Mouse (Mus musculus): ENCODE measurements around the gene Stpg3.

Gene Stpg3

DNA sequence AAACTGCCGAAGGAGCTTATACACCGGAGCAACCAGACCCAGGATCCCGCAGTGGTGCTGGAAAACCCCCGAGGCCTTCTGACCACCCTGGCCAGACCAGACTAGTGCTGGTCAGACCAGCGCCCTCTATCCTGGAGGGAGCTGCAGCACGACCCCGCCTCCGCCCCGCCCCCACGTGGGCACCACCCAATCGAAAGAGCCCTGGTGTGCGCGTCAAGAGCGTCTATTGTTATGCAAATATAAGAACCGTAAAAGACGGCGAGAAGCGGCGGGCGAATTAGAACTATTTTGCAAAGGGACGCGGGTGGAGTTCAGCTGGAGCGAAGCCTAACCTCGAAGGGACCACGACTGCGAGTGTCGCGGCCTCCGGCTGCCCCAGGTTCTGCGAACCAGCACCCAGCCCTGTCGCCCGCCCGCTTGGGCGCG, 33.9 kb downstream of the Stpg3 start, which contains the start of gene Nrarp:
Nrarp (plus strand) TSS at position 281 of the 426 bp plus-strand sequence.
- peak; percentile 65 to 79 for DNase-seq (ENCODE audit: low read depth in 1 of 2, low spot score in 2 of 2)

DNA sequence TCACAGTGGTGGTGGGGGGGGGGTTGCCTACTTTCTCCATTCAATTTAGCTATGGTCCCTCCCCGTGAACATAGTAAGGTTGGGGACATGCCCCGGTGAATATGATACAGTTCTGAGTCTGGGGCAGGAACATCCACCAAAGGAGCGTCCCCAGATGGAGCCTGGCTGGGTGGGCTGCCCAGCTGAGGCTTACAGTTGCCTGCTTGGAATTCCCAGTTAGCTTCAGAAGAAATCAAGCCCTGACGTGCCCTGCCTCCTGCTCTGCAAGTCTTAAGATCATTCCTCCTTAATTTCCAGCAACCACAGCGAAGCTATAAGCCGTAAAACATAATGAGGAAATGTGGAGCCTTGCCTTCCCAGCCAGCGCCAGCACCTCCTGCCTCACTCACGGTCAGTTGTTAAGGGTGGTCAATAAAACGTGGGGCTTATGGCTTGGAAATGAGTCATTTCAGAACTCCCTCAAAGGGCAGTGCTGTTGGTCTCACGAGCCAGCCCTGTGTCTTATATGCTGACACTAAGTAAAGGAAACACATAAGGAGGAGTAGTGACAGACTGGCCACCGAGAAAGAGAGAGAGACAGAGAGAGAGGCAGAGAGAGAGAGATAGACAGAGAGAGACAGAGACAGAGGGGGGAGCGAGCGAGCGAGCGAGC, 34.7 kb downstream of the Stpg3 start:
- no peak for DNase-seq (ENCODE audit: low read depth in 1 of 2, low spot score in 2 of 2)

DNA sequence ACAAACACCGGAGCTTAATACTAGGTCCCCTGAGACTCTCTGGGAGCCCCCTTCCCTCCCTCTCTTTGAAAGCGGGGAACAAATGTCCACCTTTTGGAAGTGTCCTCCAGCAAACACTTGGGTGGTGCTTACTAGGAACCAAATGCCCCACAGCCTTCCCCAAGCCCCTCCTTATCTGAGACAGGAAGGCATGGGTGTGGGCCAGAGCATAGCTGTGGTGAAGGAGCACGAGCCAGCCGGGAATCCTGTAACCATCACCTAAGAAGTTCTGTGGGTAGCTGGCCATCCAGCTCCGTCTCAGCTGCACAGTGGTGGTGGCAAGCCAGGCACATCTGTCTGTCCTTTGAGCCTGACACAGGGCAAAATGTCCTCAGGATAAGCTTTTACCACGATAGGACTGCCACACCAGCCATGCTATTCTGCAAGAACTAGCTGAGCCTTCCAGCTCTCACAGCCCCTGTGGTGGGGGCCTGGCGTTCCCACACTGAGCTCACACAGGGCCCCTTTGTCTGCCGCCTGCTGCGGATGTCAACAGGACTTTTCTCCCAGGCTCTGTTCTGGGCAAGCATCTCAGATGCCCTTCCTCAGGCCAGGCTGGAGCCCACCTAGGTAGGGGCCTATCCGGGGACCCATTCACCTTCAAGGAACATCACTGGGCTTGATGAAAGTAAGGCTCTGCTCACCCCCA, 36.0 kb downstream of the Stpg3 start:
- DNase-seq (ENCODE audit: low read depth in 1 of 2, low spot score in 2 of 2): no peak

DNA sequence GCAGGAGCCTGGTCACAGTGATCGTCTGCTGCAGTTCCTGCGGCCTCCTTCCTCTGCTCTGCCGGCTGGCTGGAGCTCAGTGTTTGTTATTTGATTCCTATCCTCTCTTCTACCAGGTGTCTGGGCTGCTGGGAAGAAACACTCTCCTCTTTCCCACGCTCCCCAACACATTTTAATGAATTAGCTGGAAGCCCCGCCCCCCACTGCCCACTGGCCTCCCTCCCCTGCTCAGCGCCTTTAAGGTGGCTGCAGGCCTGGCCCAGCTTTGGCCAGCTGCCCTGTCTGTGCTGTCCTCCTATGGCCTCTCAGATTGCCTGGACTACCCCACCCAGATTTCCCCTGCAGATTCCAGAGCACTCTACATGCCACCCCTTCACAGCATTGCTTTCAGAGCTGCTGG, 36.8 kb downstream of the Stpg3 start:
- DNase-seq (ENCODE audit: low read depth in 1 of 2, low spot score in 2 of 2): no peak

DNA sequence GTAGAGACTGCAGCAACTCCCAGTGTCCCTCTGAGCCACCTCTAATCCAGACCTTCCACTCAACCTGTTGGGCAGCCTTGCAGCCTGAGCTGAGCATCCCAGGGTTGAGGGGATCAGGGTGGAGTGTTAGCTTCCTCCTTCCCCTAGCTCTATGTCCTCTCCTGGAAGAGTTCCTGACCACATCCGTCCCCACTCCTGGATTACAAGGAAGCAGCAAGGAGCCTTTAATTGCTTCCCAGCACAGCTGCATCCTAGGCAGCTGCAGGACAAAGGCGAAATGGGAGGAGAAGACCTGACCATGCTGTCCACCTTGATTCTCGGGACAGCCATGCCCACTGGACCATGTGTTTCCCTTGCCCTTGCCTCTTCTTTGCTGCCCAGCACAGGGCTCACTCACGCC, 37.4 kb downstream of the Stpg3 start:
- DNase-seq (ENCODE audit: low read depth in 1 of 2, low spot score in 2 of 2): no peak

DNA sequence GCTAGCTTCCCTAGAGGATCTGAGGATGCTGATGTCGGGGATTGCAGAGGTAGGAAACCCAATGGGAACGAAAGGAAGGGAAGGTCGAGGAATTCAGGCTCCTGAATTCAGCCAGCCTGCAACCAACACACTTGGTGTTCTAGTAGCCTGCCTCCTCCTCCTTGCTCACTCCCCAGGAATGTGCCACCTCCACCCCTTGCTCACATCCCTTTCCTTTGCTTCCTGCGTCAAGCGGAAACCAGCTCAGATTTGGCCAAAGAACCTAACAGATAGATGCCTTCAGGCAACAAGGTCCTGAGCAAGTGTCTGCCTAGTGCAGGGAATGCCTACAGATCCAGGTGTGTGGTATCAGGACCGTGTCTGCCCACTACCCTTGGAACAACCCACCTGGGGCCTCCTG, 37.9 kb downstream of the Stpg3 start:
- no peak for DNase-seq (ENCODE audit: low read depth in 1 of 2, low spot score in 2 of 2)

DNA sequence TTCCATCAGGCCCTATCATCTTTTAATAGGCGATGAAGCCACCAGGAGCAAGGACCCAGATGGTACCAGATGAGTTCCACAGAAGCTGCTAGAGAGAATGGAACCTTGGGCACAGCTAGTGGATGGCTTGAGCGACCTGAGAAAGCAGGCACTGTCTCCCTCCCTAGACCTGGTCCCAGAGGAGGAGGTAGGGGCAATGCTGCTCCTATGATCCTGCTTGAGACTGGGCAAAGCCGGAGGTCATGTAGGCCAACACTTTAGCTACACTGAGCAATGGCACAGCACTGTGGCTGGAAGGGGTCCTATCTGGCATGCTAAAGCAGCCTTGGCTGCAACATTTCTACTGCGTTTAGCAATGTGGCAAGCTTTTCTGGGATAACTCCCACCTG, 38.8 kb downstream of the Stpg3 start:
- DNase-seq (ENCODE audit: low read depth in 1 of 2, low spot score in 2 of 2): no peak

DNA sequence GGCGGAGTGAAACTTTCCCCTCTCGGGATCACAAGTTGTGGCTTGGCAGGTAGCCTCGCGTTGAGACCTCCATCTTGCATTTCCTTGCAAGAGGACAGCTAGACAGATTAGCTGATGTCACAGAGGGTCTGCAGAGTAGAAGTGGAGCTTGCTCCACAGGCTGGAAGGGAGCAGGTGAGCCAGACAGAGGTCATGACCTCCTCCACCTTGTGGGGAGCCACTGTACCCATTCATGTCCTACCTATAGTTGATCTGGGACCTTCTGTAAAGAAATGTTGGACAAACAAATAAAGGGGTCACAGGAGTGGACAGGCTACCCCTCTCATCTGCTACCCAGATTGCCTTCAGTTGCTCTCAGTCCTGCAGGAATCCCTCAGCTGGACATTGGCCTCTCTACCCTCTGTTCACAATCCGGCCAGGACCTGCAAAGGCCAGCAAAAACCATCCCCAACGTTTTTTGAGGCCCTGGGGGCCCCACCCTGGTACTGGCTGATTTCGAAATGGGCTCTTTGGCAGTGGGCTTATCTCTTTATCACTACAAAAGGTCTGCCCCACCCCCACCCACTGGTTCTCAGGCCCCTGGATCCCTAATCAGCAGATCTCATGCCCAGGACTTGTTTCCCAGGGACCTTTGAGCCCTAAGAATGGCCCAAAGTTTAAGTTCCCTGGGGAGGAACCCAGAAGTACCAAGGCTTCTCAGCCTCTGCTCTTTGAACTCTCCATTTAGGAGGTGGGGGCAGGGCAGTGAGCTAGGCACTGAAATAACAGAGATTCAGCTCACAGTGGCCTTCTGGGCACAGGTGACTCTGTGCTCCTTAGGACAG, 39.4 kb downstream of the Stpg3 start:
- DNase-seq (ENCODE audit: low read depth in 1 of 2, low spot score in 2 of 2): no peak

DNA sequence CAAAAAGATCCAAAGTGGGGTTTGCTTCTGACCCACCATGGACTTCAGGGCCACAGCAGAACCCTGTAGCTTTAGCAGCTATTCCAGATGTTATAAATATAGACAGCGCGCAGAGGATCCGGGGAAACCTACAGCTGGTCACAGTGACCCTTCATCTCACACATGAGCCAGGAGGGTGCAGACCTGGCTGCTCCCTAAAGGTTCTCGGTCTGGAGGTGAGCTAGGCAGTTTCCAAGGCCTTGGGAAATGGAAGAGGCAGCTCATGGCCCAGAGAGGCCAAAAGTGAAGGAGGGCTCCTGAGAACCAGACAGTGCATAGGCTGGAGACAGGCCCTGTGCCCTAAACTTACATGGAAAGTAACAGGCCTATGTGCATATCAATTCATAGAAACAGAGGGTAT, 40.6 kb downstream of the Stpg3 start:
- DNase-seq (ENCODE audit: low read depth in 1 of 2, low spot score in 2 of 2): no peak

DNA sequence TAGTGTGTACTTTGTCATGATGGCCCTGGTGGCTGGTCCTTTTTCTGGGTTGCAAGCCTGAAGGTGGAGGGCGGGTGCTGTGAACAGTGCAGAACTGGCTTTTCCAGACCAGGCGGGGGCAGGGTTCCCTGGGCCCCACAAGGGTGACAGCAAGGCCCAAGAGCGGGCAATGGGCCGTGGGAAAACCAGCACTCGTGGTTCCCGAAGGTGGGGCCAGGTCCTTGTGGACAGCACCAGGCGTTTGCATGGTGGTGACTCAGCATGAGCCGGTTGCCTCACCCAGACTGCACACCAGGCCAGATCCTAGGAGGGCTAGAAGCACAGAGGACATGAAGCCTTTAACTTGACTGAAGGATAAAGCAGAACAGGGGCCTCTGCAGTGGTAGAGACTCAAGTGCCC, 41.8 kb downstream of the Stpg3 start:
- DNase-seq (ENCODE audit: low read depth in 1 of 2, low spot score in 2 of 2): peak in 1 of 2 experiments; percentile 26

DNA sequence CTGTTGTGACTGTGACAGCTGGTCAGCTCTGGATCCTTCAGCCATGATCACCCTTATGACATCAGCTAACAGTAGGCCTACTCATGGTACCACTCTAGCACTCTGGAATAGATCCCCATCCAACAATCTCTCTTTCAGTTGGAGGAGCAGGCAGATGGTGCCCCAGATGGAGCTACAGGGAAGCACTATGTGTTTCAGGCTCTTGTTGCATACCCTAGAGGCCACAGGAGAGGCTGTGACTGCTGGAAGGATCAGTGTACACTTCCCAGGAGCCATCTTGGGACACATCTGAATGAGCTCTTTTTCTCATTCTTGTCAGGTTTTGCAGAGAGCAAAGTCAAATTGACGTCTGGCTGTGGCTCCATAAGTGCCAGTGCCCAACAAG, 42.7 kb downstream of the Stpg3 start:
- DNase-seq (ENCODE audit: low read depth in 1 of 2, low spot score in 2 of 2): no peak

DNA sequence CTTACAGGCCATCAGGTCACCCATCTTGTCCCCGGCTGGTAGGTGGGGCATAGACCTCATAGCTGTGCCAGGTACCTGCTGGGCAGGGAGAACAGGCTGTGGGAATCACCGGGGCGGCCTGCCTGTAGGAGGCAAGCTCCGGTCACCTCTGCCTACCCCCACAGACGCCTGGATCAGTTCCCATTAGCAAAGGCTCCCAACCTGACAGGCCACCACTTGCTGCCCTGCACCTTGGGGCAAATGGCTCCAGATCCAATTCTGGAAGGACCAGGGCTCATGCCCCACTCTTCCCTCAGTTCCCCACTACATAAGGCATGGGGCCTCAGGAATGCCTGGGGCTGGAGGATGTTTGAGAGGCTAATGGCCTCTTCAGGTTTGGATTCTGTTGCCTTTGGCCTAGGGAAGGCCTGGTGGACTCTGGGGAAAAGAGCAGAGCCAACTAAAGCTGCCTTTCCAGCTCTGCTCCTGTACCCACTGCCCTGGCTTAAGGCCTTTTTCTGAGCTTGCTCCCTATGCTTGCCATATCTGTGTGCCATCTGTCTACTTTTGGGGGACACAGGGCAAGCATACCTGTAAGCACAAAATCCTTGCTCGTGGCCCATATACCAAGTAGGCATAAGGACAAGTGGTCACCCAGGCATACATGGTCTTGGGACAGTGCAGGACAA, 43.2 kb downstream of the Stpg3 start:
- DNase-seq (ENCODE audit: low read depth in 1 of 2, low spot score in 2 of 2): no peak

DNA sequence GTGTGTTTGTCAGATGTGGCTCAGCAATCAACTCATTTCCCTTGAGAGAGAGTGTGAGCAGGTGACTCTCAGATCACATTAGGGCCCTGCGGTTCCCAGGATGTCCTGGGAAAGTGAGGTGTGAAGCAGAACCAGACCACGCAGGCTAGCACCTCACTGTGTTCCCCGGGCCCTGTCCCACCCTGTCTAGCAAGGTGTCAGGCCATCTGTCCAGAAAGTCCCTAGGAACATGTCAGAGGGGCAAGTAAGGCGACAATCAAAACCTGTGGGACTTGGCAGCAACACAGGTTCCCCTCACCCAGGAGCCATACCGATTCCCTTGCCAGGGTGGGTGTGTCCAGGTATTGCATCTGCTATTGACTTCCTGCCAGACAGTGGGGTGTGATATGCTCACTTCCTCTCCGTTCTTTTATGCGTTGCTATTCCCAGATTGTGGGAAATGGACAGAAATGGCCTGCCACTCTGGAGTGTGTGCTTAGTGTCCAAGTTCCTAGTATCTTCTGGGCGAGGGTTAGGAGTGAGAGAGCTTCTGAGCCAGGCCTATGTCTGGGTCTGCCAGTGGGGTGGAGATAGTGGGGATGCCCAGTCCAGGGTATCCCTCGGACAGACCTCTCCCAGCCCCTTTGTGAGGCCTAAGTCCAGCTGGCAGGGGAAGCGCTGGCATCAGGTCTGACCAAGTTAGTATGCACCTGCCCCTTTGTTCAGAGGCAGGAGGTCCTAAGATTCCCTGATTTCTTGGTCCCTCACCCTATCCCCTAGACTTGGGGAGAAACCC, 43.9 kb downstream of the Stpg3 start:
- DNase-seq (ENCODE audit: low read depth in 1 of 2, low spot score in 2 of 2): no peak

DNA sequence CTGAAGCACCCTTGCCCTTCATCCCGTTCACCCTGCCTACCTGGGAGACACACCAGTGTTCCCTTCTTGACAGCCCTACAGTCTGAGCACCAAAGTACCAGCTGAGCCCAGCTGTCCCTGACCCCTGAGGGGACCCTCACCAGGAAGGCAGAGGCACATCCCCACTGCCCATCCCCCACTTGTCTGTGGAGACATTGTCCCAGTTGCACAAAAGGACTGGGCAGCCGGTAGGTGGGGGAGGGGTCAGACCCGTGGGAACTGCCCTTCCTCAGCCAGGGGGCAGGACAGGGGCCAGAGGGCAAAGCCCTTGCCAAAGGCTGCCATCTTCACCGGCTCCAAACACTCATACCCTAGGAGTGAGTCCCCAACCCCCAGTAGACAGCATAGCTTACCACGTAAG, 44.7 kb downstream of the Stpg3 start:
- DNase-seq (ENCODE audit: low read depth in 1 of 2, low spot score in 2 of 2): no peak

DNA sequence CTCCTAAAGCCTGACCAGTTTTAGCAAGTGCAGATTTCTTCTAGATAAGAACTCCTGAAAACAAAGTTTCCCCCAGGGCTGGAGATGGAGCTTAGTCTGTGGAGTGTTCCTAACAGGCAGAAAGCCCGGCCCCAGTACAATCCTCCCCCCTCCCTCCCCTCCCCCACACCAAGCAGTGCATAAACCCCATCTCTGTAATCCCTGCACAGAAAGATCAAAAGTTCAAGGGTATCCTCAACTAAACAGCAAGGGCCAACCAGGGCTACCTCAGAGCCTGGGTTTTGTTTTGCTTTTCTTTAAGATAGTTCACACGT, 45.8 kb downstream of the Stpg3 start:
- DNase-seq (ENCODE audit: low read depth in 1 of 2, low spot score in 2 of 2): no peak

DNA sequence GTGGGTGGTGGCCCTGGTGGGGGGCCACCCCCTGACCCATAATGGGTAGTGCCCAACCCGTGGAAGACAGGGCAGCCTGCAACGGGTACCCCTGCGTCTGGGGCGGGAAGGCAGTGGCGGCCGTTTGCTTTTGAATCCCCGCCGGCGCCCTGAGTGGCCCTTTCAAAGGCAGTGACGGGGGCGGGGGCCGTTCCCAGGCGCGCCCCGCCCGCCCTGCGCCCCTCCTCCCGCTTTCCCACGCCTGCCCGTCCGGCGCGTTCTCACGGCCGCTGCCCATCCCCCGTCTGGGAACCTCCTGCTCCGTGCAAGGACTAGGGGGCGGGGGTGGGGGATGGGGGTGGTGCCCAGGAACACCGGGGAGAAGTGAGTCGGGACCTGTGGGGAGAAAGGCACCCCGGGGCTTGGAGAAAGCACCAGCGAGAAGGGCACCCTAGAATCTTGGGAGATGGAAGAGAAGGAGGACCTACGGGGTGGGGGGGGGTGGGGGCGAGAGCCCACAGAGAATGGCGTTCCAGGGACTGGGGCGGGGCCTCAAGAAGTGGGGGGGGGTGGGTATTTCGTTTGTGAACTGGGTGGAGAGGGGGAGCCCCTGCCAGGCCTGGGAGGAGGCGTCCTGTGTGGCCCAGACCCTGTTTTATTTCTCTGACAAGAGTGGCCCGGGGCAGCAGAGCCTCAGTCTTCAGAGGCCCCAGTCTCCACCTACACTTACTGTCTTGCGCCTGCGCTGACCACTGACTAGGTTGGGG, 46.3 kb downstream of the Stpg3 start:
- no peak for DNase-seq (ENCODE audit: low read depth in 1 of 2, low spot score in 2 of 2)

DNA sequence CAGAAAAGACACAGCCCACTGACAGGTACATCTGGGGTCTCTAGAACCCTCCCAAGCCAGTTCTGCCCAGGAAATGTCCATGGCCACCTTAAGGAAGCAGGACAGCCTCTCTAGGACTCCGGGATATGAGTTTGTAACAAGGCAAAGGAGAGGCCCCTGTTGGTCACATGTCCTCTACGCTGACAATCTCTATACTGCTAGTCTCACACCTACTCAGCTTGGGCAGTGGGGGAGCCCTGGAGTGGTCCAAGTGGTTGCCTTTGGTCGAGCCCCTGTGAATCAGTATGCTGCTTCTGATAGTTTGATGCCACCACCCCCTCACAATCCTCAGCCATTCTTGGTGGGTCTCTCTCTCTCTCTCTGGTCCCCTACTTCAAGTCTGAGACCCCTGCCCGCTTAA, 47.0 kb downstream of the Stpg3 start:
- DNase-seq (ENCODE audit: low read depth in 1 of 2, low spot score in 2 of 2): no peak
